Mouse (Mus musculus) intestine, embryonic 15.5 days (tissue): Measurements from ENCODE around the gene Krtap26-1. TPM values are rescaled to one million over a fixed set of nuclear protein-coding genes. Genes with fewer than 3 reads are reported as not detected.

Experiments
- ATAC-seq: fragments of 200-750 bp; cut with Nextera tagmentation; 2 replicates; pipeline ENCODE4 v1.8.0; 2017; ENCODE audit warnings: moderate TSS enrichment, moderate library complexity
- H3K27ac ChIP-seq: fragments of 300-500 bp; sonication (generic); 2 replicates; pipeline ENCODE4 v1.5.1; 2015; ENCODE audit warnings: mild to moderate bottlenecking, inconsistent platforms
- H3K27me3 ChIP-seq: fragments of 300-500 bp; sonication (generic); replicated peaks from 2 replicates; pipeline ENCODE4 v1.6.1; 2015; ENCODE audit warnings: inconsistent platforms
- H3K36me3 ChIP-seq: fragments of 300-500 bp; sonication (generic); 2 replicates; pipeline ENCODE4 v1.6.1; 2015; ENCODE audit warnings: inconsistent platforms
- H3K4me1 ChIP-seq: fragments of 300-500 bp; sonication (generic); replicated peaks from 2 replicates; pipeline ENCODE4 v1.6.1; 2015; ENCODE audit warnings: inconsistent platforms
- H3K4me2 ChIP-seq: fragments of 300-500 bp; sonication (generic); replicated peaks from 2 replicates; pipeline ENCODE4 v1.6.1; 2015; ENCODE audit warnings: mild to moderate bottlenecking, inconsistent platforms
- H3K4me3 ChIP-seq: fragments of 300-500 bp; sonication (generic); replicated peaks from 2 replicates; pipeline ENCODE4 v1.5.1; 2015; ENCODE audit warnings: inconsistent platforms
- H3K9ac ChIP-seq: fragments of 300-500 bp; sonication (generic); 2 replicates; pipeline ENCODE4 v1.6.1; 2015; ENCODE audit warnings: inconsistent platforms
- H3K9me3 ChIP-seq: fragments of 300-500 bp; sonication (generic); 2 replicates; pipeline ENCODE4 v1.6.1; 2016; ENCODE audit warnings: inconsistent platforms
- WGBS: fragments of 180-500 bp; shearing (Covaris S2); methylation state at CpG from one replicate; pipeline ENCODE4 v1.1.7; 2015; 5-methylcytosine and 5-hydroxymethylcytosine counted together
- polyA plus RNA-seq: library from polyadenylated mRNA; unstranded; fragments of >200 nt; fragmentation: Nextera tagmentation; extraction: Ambion mirVana; gene quantifications from 2 replicates; pipeline ENCODE4 v1.2.1, GENCODE M21; 2015

The Krtap26-1 gene
- polyA plus RNA-seq, 1 experiment from 2014 or later = not detected

DNA sequence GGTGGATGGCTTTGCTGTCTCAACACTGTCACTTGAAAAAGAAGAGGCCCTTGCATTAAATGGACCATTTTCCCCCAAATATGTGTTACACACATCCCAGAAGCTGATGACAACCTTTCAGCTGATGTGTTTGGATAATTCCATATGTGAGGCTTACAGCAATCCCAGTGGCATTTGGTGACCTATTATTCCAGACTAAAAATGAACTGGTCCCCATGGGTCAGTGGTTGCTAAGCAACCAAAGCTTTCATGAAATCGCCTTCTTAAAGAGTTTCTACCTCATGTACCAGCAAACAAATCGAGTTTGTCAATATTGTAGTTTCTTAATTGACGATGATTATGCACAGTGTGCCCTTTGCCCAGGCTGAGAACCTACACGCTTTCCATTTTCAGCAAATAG lies 34.9 kb downstream of the Krtap26-1 start:
- H3K9me3 ChIP-seq = no peaks in the 10 kb centered on the region
- H3K9ac ChIP-seq = no peak overlapping the region
- H3K27ac ChIP-seq = no peak overlapping the region
- H3K27me3 ChIP-seq = no peaks in the 10 kb centered on the region
- WGBS = 79% methylated on average over 4 of the region's 4 CpGs
- no peaks in the 10 kb centered on the region for H3K4me1 ChIP-seq
- no peaks in the 10 kb centered on the region for H3K36me3 ChIP-seq
- H3K4me3 ChIP-seq = no peak overlapping the region
- H3K4me2 ChIP-seq = no peak overlapping the region
- ATAC-seq = no peak

- H3K4me2 ChIP-seq = no peak within 1 kb of the TSS
- H3K27me3 ChIP-seq = no peaks in the 10 kb centered on the region
- peak; percentile 88 for ATAC-seq
- H3K27ac ChIP-seq = no peak within 1 kb of the TSS
- no peaks in the 10 kb centered on the region for H3K36me3 ChIP-seq
- H3K9me3 ChIP-seq = no peaks in the 10 kb centered on the region
- no peak within 1 kb of the TSS for H3K9ac ChIP-seq
- WGBS = 90% methylated on average over 8 of the region's 8 CpGs
- no peak within 1 kb of the TSS for H3K4me3 ChIP-seq
- H3K4me1 ChIP-seq = no peaks in the 10 kb centered on the region
These were observed 35.7 kb downstream of the Krtap26-1 start, which contains the start of gene Krtap24-1 for GRCm38 (mm10) chr16:88611922-88612321. Gene Krtap24-1 (minus strand): TSS chr16:88612279.

DNA sequence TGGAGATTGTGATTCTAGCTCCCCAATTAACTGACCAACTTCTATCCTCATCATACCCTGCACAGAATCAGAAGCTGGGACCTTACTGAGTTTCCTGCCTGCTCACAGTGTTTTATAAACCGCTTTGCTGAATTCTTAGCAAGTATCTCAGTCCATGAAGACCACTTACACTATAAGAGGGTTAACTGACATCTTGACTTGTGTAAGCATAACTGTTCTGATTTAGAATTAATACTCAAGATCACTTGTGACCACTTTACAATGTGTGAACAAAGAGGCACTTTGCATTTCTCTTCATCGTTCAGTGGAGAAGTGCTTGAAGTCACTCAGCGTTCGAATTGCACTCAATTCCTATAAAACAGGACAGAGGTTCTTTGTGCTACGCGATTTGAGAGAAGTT lies 43.0 kb downstream of the Krtap26-1 start:
- WGBS = 88% methylated on average over 6 of the region's 6 CpGs
- Histone ChIP-seq H3K4me1 (0 out of 2 replicates have a peak, but pooled peaks cover 2% of the 10 kb centered on the region), H3K27me3 (no peaks in the 10 kb centered on the region), H3K4me2 (no peak overlapping the region), H3K9ac (no peak overlapping the region), H3K9me3 (no peaks in the 10 kb centered on the region), H3K4me3 (no peak overlapping the region), H3K27ac (no peak overlapping the region), H3K36me3 (no peaks in the 10 kb centered on the region)
- ATAC-seq = no peak

- WGBS = 59% methylated on average over 1 of the region's 1 CpGs
- no peak overlapping the region for H3K4me2 ChIP-seq
- no peak overlapping the region for H3K9ac ChIP-seq
- H3K9me3 ChIP-seq = no peaks in the 10 kb centered on the region
- H3K36me3 ChIP-seq = no peaks in the 10 kb centered on the region
- no peak overlapping the region for H3K27ac ChIP-seq
- no peak overlapping the region for H3K4me3 ChIP-seq
- ATAC-seq = no peak
- H3K4me1 ChIP-seq = 0 out of 2 replicates have a peak, but pooled peaks cover 2% of the 10 kb centered on the region
- no peaks in the 10 kb centered on the region for H3K27me3 ChIP-seq
These were observed 45.1 kb downstream of the Krtap26-1 start for GRCm38 (mm10) chr16:88602464-88602863.

GRCm38 (mm10) chr16:88600303-88600702 lies 47.3 kb downstream of the Krtap26-1 start:
- no peaks in the 10 kb centered on the region for H3K27me3 ChIP-seq
- ATAC-seq = peak; percentile 87
- H3K9ac ChIP-seq = no peak overlapping the region

GRCm38 (mm10) chr16:88599504-88600237 lies 47.9 kb downstream of the Krtap26-1 start:
- no peaks in the 10 kb centered on the region for H3K9me3 ChIP-seq
- no peaks in the 10 kb centered on the region for H3K27me3 ChIP-seq
- H3K27ac ChIP-seq = peak overlapping the region; percentile 61
- H3K36me3 ChIP-seq = no peaks in the 10 kb centered on the region
- no peak overlapping the region for H3K4me3 ChIP-seq
- WGBS = 25% methylated on average over 16 of the region's 16 CpGs
- peak overlapping the region; percentile 34 for H3K4me2 ChIP-seq
- H3K4me1 ChIP-seq = 0 out of 2 replicates have a peak, but pooled peaks cover 2% of the 10 kb centered on the region
- no peak overlapping the region for H3K9ac ChIP-seq
- peak; percentile 92 for ATAC-seq

More at GRCm38 (mm10) chr16:88600303-88600702, 47.3 kb downstream of the Krtap26-1 start:
- Histone ChIP-seq H3K4me1 (0 out of 2 replicates have a peak, but pooled peaks cover 2% of the 10 kb centered on the region), H3K4me2 (peak overlapping the region; percentile 14; the same call in 1 of the 2 replicates), H3K36me3 (no peaks in the 10 kb centered on the region), H3K27ac (peak overlapping the region; percentile 61), H3K4me3 (no peak overlapping the region), H3K9me3 (no peaks in the 10 kb centered on the region)
- 53% methylated on average over 8 of the region's 8 CpGs for WGBS

Other genes with a start within 250 kb of the Krtap26-1 start
- not detected in 2 replicates for gene Cldn17, start 140.8 kb downstream of the Krtap26-1 start, polyA plus RNA-seq
- 72.7 and 77.0 TPM in 2 replicates for gene Cldn8, start 84.6 kb downstream of the Krtap26-1 start, polyA plus RNA-seq
- not detected in 2 replicates for gene Krtap24-1, start 35.5 kb downstream of the Krtap26-1 start, polyA plus RNA-seq
- gene 2310079G19Rik, start 20.1 kb downstream of the Krtap26-1 start, polyA plus RNA-seq = not detected in 2 replicates
- gene Krtap27-1, start 23.9 kb upstream of the Krtap26-1 start, polyA plus RNA-seq = not detected in 2 replicates
- not detected in 2 replicates for gene 2310061N02Rik, start 60.2 kb upstream of the Krtap26-1 start, polyA plus RNA-seq
- not detected in 2 replicates for gene Krtap13-1, start 81.1 kb upstream of the Krtap26-1 start, polyA plus RNA-seq
- not detected in 2 replicates for gene Krtap13, start 103.8 kb upstream of the Krtap26-1 start, polyA plus RNA-seq
- gene 2310034C09Rik, start 111.1 kb upstream of the Krtap26-1 start, polyA plus RNA-seq = not detected in 2 replicates
- gene 2310057N15Rik, start 126.4 kb upstream of the Krtap26-1 start, polyA plus RNA-seq = not detected in 2 replicates
- not detected in 2 replicates for gene Gm5965, start 130.1 kb upstream of the Krtap26-1 start, polyA plus RNA-seq
- gene Gm20741, start 164.4 kb upstream of the Krtap26-1 start, polyA plus RNA-seq = not detected in 2 replicates
- not detected in 2 replicates for gene Krtap15, start 172.4 kb upstream of the Krtap26-1 start, polyA plus RNA-seq
- gene Krtap14, start 178.3 kb upstream of the Krtap26-1 start, polyA plus RNA-seq = not detected in 2 replicates
- not detected in 2 replicates for gene Krtap19-1, start 221.6 kb upstream of the Krtap26-1 start, polyA plus RNA-seq
- not detected in 2 replicates for gene Krtap19-2, start 226.5 kb upstream of the Krtap26-1 start, polyA plus RNA-seq
- not detected in 2 replicates for gene Krtap19-3, start 230.2 kb upstream of the Krtap26-1 start, polyA plus RNA-seq
- not detected in 2 replicates for gene Krtap19-4, start 237.3 kb upstream of the Krtap26-1 start, polyA plus RNA-seq
- not detected in 2 replicates for gene Krtap19-5, start 248.7 kb upstream of the Krtap26-1 start, polyA plus RNA-seq